Mouse (Mus musculus) heart, embryonic 15.5 days (tissue): ENCODE results near the gene Msi2. TPM values are rescaled to one million over a fixed set of nuclear protein-coding genes. Genes with fewer than 3 reads are reported as not detected.

Experiments used
- ATAC-seq: fragments of 200-750 bp; cut with Nextera tagmentation; replicated peaks from 2 replicates; pipeline ENCODE4 v1.8.0; 2017; ENCODE audit warnings: low read depth, moderate TSS enrichment; ENCODE audit not compliant: insufficient number of reproducible peaks, insufficient read depth, low FRiP score
- H3K27ac ChIP-seq: fragments of 300-500 bp; sonication (generic); 2 replicates; pipeline ENCODE4 v1.5.1; 2015; ENCODE audit warnings: mild to moderate bottlenecking, inconsistent platforms
- H3K27me3 ChIP-seq: fragments of 300-500 bp; sonication (generic); 2 replicates; pipeline ENCODE4 v1.6.1; 2015; ENCODE audit warnings: inconsistent platforms
- H3K36me3 ChIP-seq: fragments of 300-500 bp; sonication (generic); 2 replicates; pipeline ENCODE4 v1.6.1; 2015; ENCODE audit warnings: mild to moderate bottlenecking, inconsistent platforms
- H3K4me1 ChIP-seq: fragments of 300-500 bp; sonication (generic); replicated peaks from 2 replicates; pipeline ENCODE4 v1.6.1; 2015; ENCODE audit warnings: inconsistent platforms
- H3K4me2 ChIP-seq: fragments of 300-500 bp; sonication (generic); 2 replicates; pipeline ENCODE4 v1.6.1; 2015; ENCODE audit warnings: inconsistent platforms, mild to moderate bottlenecking, moderate library complexity
- H3K4me3 ChIP-seq: fragments of 300-500 bp; sonication (generic); 2 replicates; pipeline ENCODE4 v1.5.1; 2015; ENCODE audit warnings: mild to moderate bottlenecking, inconsistent platforms
- H3K9ac ChIP-seq: fragments of 300-500 bp; sonication (generic); 2 replicates; pipeline ENCODE4 v1.6.1; 2015; ENCODE audit warnings: mild to moderate bottlenecking, inconsistent platforms
- H3K9me3 ChIP-seq: fragments of 300-500 bp; sonication (generic); replicated peaks from 2 replicates; pipeline ENCODE4 v1.6.1; 2016; ENCODE audit warnings: inconsistent platforms
- WGBS: fragments of 180-500 bp; shearing (Covaris S2); methylation state at CpG from one replicate; pipeline ENCODE4 v1.1.7; 2015; ENCODE audit warnings: mixed read lengths; 5-methylcytosine and 5-hydroxymethylcytosine counted together
- polyA plus RNA-seq: library from polyadenylated mRNA; unstranded; fragments of >200 nt; fragmentation: Nextera tagmentation; extraction: Ambion mirVana; gene quantifications from 2 replicates; pipeline ENCODE4 v1.2.1, GENCODE M21; 2015

Msi2 gene
- polyA plus RNA-seq, 1 experiment from 2014 or later = 19.6 TPM

DNA sequence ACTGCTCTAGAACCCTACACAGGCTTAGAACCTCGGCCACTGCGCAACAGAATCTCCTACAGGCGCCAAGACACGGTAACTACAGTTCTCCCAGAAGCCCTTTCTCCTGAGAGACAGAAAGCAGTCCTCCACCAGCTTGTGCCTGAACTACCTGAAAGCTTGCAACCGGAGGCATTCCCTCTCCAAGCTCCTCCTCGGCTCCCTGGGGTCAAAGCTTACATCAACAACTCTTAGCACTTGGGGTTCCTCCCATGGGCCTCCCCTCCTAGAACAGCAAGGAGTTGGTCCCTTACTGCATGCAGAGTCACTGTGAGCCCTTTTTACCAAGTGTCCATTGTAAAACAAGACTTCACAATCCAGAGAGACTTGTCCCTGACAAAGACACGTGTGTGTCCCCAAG, 49.2 kb downstream of the Msi2 start:
- Histone ChIP-seq H3K36me3 (peaks cover 36% of the 10 kb centered on the region), H3K4me2 (no peak overlapping the region), H3K9me3 (no peaks in the 10 kb centered on the region), H3K9ac (no peak overlapping the region), H3K4me3 (no peak overlapping the region), H3K27ac (no peak overlapping the region), H3K4me1 (peaks cover 9% of the 10 kb centered on the region; the same call in 1 of the 2 replicates), H3K27me3 (no peaks in the 10 kb centered on the region)
- WGBS = 82% methylated on average over 7 of the region's 7 CpGs
- ATAC-seq = no peak

GRCm38 (mm10) chr11:88668345-88668744, 50.0 kb downstream of the Msi2 start:
- Histone ChIP-seq H3K9ac (no peak overlapping the region), H3K4me3 (no peak overlapping the region), H3K27ac (no peak overlapping the region), H3K9me3 (no peaks in the 10 kb centered on the region), H3K4me1 (peaks cover 5% of the 10 kb centered on the region; the same call in 1 of the 2 replicates), H3K36me3 (peaks cover 34% of the 10 kb centered on the region), H3K27me3 (no peaks in the 10 kb centered on the region), H3K4me2 (no peak overlapping the region)
- 91% methylated on average over 14 of the region's 14 CpGs for WGBS
- ATAC-seq = no peak

DNA sequence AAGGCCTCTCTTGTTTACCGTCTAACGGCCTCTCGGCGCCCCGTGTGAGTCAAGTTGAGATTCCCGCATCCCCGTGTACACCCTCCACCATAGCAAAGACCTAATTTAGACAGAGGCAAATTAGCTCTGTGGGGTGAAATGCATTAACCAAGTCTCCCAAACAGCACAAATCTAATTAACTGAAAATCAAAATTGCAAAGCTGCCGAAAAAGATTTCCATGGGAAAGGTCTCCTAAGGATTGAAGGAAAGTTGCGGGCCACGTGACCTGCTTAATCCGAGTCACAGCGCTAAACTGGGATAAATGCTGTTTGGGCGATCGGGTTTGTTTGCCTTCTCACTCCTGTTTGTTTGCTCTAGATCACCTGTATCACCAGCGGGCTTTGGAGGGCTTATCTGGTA, 52.5 kb downstream of the Msi2 start:
- H3K9me3 ChIP-seq = no peaks in the 10 kb centered on the region
- H3K4me1 ChIP-seq = peaks cover 25% of the 10 kb centered on the region
- H3K4me3 ChIP-seq = no peak overlapping the region
- no peak overlapping the region for H3K27ac ChIP-seq
- H3K9ac ChIP-seq = no peak overlapping the region
- H3K27me3 ChIP-seq = no peaks in the 10 kb centered on the region
- WGBS = 86% methylated on average over 15 of the region's 15 CpGs
- H3K36me3 ChIP-seq = peaks cover 24% of the 10 kb centered on the region
- no peak for ATAC-seq
- no peak overlapping the region for H3K4me2 ChIP-seq

DNA sequence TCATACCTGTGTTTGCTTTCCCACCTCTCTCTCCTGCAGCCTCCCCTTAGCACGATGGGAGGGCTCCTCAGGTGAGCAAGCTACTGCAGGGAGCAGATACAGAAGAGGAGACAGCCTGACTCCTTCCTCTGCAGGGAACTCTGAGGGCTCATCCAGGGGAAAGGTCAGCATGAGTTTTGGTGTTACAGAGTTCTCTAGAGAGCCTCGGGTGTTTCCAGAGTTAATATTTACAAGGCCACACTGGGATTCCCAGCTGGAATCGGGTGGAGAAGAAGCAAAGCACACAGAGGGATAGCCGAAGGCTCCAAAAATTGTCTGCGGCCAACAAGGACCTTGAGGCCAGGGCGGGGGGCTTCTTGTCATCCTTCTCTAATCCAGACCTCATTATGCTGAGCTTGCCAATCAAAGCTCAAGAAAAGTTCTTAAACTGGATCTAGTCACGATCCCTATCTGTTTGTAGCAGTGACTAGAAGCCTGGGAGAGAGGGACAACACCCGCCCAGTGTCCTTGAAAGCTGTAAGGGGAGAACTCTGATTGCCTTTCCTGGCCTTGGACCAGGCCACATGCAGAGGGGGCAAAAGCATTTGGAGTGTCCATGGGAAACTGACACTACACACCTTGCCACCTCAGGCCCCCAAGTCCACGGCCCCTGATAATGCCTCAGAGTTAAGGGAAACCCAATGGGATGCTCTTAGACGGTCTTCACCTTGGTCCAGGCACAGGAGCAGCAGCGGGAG, 56.7 kb downstream of the Msi2 start:
- no peaks in the 10 kb centered on the region for H3K9me3 ChIP-seq
- H3K9ac ChIP-seq = peak overlapping the region; percentile 12; the same call in 1 of the 2 replicates
- H3K4me1 ChIP-seq = peaks cover 31% of the 10 kb centered on the region
- ATAC-seq = no peak
- no peaks in the 10 kb centered on the region for H3K27me3 ChIP-seq
- H3K4me3 ChIP-seq = no peak overlapping the region
- H3K36me3 ChIP-seq = peaks cover 9% of the 10 kb centered on the region; the same call in 1 of the 2 replicates
- 69% methylated on average over 11 of the region's 11 CpGs for WGBS
- no peak overlapping the region for H3K4me2 ChIP-seq
- peak overlapping the region; percentile 55 for H3K27ac ChIP-seq

- WGBS = 73% methylated on average over 9 of the region's 9 CpGs
- Histone ChIP-seq H3K9me3 (no peaks in the 10 kb centered on the region), H3K9ac (no peak overlapping the region), H3K36me3 (0 out of 2 replicates have a peak, but pooled peaks cover 4% of the 10 kb centered on the region), H3K4me1 (peaks cover 42% of the 10 kb centered on the region), H3K4me3 (no peak overlapping the region), H3K27ac (no peak overlapping the region), H3K27me3 (no peaks in the 10 kb centered on the region), H3K4me2 (no peak overlapping the region)
- no peak for ATAC-seq
These were observed 57.9 kb downstream of the Msi2 start for GRCm38 (mm10) chr11:88660404-88660803.

GRCm38 (mm10) chr11:88658926-88659325, 59.4 kb downstream of the Msi2 start:
- no peaks in the 10 kb centered on the region for H3K9me3 ChIP-seq
- peaks cover 53% of the 10 kb centered on the region for H3K4me1 ChIP-seq
- H3K27ac ChIP-seq = no peak overlapping the region
- WGBS = 90% methylated on average over 5 of the region's 5 CpGs
- H3K9ac ChIP-seq = no peak overlapping the region
- H3K27me3 ChIP-seq = no peaks in the 10 kb centered on the region
- ATAC-seq = no peak
- 0 out of 2 replicates have a peak, but pooled peaks cover 4% of the 10 kb centered on the region for H3K36me3 ChIP-seq
- H3K4me2 ChIP-seq = no peak overlapping the region
- H3K4me3 ChIP-seq = no peak overlapping the region

DNA sequence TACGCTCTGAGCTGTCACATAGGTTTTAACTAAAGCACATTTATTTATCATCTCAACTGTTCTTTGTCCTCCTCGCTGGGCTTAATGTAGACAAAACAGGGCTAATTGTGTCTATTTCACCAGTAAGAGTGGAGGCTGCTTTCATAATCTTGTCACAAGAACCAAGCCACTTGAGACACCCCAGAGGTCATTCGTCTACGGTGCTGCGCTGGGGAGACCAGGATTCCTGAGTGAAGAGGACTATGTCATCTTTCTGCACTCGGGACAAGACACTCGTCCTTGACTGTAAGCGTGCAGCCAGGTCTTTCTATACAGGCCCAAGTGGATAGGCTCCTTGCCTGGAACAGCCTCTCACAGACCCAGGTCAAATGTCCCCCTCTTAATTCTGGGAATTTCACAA, 62.5 kb downstream of the Msi2 start:
- Histone ChIP-seq H3K4me2 (no peak overlapping the region), H3K4me1 (peaks cover 52% of the 10 kb centered on the region), H3K27me3 (no peaks in the 10 kb centered on the region), H3K36me3 (0 out of 2 replicates have a peak, but pooled peaks cover 4% of the 10 kb centered on the region), H3K27ac (no peak overlapping the region), H3K4me3 (no peak overlapping the region), H3K9me3 (no peaks in the 10 kb centered on the region), H3K9ac (no peak overlapping the region)
- ATAC-seq = no peak
- WGBS = 52% methylated on average over 8 of the region's 8 CpGs

DNA sequence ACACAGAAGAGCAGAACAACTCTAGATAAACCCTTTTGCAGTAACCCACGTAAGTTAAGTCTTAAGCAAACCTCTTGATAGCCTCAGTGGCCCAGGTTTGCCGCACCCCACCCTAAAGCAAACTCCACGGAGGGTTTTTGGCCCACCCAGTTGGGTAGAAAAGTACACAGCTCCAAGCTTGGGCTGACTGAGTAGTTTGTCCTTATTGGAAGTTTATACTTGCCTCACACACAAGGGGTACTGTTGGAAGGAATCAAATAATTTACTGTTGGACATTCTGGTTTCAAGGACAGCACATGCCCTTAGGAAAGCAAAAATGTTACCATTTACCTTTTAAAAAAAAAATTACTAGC, 63.1 kb downstream of the Msi2 start:
- Histone ChIP-seq H3K4me2 (peak overlapping the region; percentile 12; the same call in 1 of the 2 replicates), H3K4me1 (peaks cover 55% of the 10 kb centered on the region), H3K27me3 (no peaks in the 10 kb centered on the region), H3K4me3 (no peak overlapping the region), H3K9ac (no peak overlapping the region), H3K27ac (peak overlapping the region; percentile 55), H3K36me3 (0 out of 2 replicates have a peak, but pooled peaks cover 4% of the 10 kb centered on the region), H3K9me3 (no peaks in the 10 kb centered on the region)
- ATAC-seq = no peak
- 78% methylated on average over 3 of the region's 3 CpGs for WGBS

- H3K27me3 ChIP-seq = no peaks in the 10 kb centered on the region
- no peaks in the 10 kb centered on the region for H3K9me3 ChIP-seq
- H3K27ac ChIP-seq = peak overlapping the region; percentile 55
- 48% methylated on average over 18 of the region's 18 CpGs for WGBS
- H3K4me3 ChIP-seq = no peak overlapping the region
- no peak overlapping the region for H3K9ac ChIP-seq
- peaks cover 58% of the 10 kb centered on the region for H3K4me1 ChIP-seq
- 0 out of 2 replicates have a peak, but pooled peaks have one; percentile 25 for ATAC-seq
- peak overlapping the region; percentile 12; the same call in 1 of the 2 replicates for H3K4me2 ChIP-seq
- H3K36me3 ChIP-seq = 0 out of 2 replicates have a peak, but pooled peaks cover 4% of the 10 kb centered on the region
These were observed 63.7 kb downstream of the Msi2 start for GRCm38 (mm10) chr11:88654391-88655213.

GRCm38 (mm10) chr11:88650275-88650674, 68.0 kb downstream of the Msi2 start:
- H3K36me3 ChIP-seq = no peaks in the 10 kb centered on the region
- no peaks in the 10 kb centered on the region for H3K9me3 ChIP-seq
- no peak overlapping the region for H3K9ac ChIP-seq
- ATAC-seq = 0 out of 2 replicates have a peak, but pooled peaks have one; percentile 16
- H3K4me3 ChIP-seq = no peak overlapping the region
- H3K4me2 ChIP-seq = no peak overlapping the region
- no peaks in the 10 kb centered on the region for H3K27me3 ChIP-seq
- peak overlapping the region; percentile 4; the same call in 1 of the 2 replicates for H3K27ac ChIP-seq
- peaks cover 72% of the 10 kb centered on the region for H3K4me1 ChIP-seq
- 45% methylated on average over 4 of the region's 4 CpGs for WGBS

GRCm38 (mm10) chr11:88649009-88649408, 69.3 kb downstream of the Msi2 start:
- Histone ChIP-seq H3K4me3 (no peak overlapping the region), H3K9me3 (no peaks in the 10 kb centered on the region), H3K27ac (no peak overlapping the region), H3K4me2 (no peak overlapping the region), H3K4me1 (peaks cover 61% of the 10 kb centered on the region), H3K36me3 (no peaks in the 10 kb centered on the region), H3K9ac (no peak overlapping the region), H3K27me3 (no peaks in the 10 kb centered on the region)
- ATAC-seq = no peak
- 48% methylated on average over 2 of the region's 2 CpGs for WGBS
